Mouse (Mus musculus): Measurements from ENCODE around the gene Akap11. TPM values are rescaled to one million over a fixed set of nuclear protein-coding genes. Genes with fewer than 3 reads are reported as not detected.

Akap11 gene
- polyA plus RNA-seq (2014; fragmentation: Illumina TruSeq; extraction: RNeasy Lipid Tissue Mini Kit (QIAGEN cat#74804); ENCODE audit: low read depth, low replicate concordance), result 55.2 TPM

DNA sequence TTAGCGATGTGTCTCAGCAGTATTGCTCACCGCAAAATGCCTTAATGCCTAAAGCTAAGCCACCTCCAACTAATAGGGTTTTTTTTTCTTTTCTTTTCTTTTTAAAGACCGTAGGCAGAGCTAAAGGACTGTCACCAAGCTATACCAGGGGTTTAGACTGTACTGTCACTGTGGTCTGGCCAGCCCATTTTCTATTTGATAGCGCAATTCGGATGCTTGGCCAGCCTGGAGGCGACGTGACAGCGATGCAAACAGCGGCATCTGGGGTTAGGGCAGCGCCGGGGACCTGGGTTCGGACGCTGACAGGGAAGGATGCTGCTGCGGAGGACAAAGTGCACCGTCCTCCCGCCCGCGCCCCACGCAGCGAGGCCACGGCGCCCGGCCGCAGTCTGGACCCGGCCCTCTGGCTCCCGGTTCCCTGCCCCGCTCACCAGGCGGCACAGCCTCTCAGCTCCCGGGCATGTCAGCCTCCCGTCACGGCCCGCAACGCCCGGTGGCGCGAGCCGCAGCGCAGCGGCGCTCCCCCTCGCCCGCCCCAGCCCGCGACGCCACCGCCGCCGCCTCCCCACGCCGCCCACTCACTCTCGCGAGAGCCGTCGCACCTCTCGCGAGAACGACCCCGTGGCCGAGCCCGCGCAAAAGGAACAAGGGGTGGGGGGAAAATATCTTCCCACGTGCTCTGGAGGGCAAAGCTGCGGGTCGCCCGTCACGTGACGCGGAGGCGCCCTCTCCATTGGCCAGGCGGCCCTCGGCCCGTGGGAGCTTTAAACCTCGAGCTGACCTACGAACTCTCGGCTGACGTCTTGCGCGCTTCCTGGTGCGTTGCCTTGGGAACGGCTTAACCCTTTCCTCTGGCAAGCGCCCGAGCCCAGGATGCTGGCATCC is at the start of gene Akap11:
Gene Akap11 (minus strand): TSS at position 528 of the 885 bp plus-strand sequence.

Other genes starting within 250 kb of the Akap11 start
- not detected for gene Tnfsf11, start 228.8 kb downstream of the Akap11 start, polyA plus RNA-seq (2014; fragmentation: Illumina TruSeq; extraction: RNeasy Lipid Tissue Mini Kit (QIAGEN cat#74804); ENCODE audit: low read depth, low replicate concordance)
- 51.0 TPM for gene Dgkh, start 196.0 kb upstream of the Akap11 start, polyA plus RNA-seq (2014; fragmentation: Illumina TruSeq; extraction: RNeasy Lipid Tissue Mini Kit (QIAGEN cat#74804); ENCODE audit: low read depth, low replicate concordance)